Mouse (Mus musculus): ENCODE results near the gene Gm43951. TPM values are rescaled to one million over a fixed set of nuclear protein-coding genes. Genes with fewer than 3 reads are reported as not detected.
"Not testable (repeated sequence)": the region's sequence is repeated elsewhere in the genome, so short reads cannot be mapped to it uniquely, and the experiment has no call there.

Gm43951 gene
- polyA plus RNA-seq, 1 experiment = not detected

DNA sequence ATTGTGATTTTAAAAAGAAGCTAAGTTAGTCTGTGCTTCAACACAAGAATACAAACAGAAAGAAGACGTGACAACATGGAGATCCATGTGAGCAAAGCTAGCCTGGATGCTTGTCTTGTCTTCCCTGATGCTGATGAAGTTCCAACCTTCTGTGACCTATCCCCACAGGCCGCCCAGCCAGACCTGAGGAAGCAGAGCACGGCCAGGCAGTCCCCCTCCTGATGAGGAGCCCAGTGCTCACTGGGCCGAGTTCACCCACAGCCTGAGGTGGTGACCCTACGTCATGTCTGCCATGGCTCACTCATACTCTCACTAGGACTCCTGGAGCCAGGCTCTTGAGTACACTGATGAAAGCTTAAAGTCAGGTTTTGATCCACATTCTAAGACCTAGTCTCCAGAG lies 33.1 kb downstream of the Gm43951 start:
- Histone ChIP-seq H3K27ac (replicated peaks; ENCODE audit: low read depth, low read length) (no peak overlapping the region), H3K4me3 (ENCODE audit: insufficient read depth, low read depth, low read length) (no peak overlapping the region), H3K4me1 (ENCODE audit: control insufficient read depth, insufficient read depth, insufficient read length, low read length) (no peaks in the 10 kb centered on the region)

- H3K27ac ChIP-seq (replicated peaks; ENCODE audit: low read depth, low read length); H3K4me1 ChIP-seq (ENCODE audit: control insufficient read depth, insufficient read depth, insufficient read length, low read length); H3K4me3 ChIP-seq (ENCODE audit: insufficient read depth, low read depth, low read length): not testable (repeated sequence)
These were observed 34.7 kb downstream of the Gm43951 start for GRCm38 (mm10) chr11:72171906-72172305.

- no peaks in the 10 kb centered on the region for H3K4me1 ChIP-seq (ENCODE audit: control insufficient read depth, insufficient read depth, insufficient read length, low read length)
- no peak overlapping the region for H3K27ac ChIP-seq (replicated peaks; ENCODE audit: low read depth, low read length)
- no peak overlapping the region for H3K4me3 ChIP-seq (ENCODE audit: insufficient read depth, low read depth, low read length)
These were observed 36.8 kb downstream of the Gm43951 start for GRCm38 (mm10) chr11:72169871-72170270.

DNA sequence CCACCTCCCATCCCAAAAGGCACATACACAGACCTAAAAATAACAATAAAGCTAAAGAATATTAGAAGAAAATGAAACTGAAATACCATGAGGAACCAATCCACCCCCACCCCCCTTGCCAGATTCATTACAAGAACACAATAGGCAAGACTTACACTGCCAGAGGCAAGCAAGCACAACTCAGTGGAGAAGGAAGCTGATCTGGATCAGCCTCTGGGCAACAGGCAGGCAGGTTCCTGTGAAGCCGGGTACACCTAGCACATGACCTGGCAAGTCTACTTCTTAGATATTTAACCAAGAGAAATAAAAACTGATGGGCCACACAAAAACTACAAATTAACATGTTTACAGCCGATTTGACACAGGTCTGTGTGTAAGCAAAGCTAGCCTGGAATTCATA lies 43.4 kb downstream of the Gm43951 start:
- Histone ChIP-seq H3K4me1 (ENCODE audit: control insufficient read depth, insufficient read depth, insufficient read length, low read length) (no peaks in the 10 kb centered on the region), H3K27ac (replicated peaks; ENCODE audit: low read depth, low read length) (no peak overlapping the region), H3K4me3 (ENCODE audit: insufficient read depth, low read depth, low read length) (no peak overlapping the region)

GRCm38 (mm10) chr11:72156624-72157023 lies 50.0 kb downstream of the Gm43951 start:
- no peak overlapping the region for H3K27ac ChIP-seq (replicated peaks; ENCODE audit: low read depth, low read length)
- no peak overlapping the region for H3K4me3 ChIP-seq (ENCODE audit: insufficient read depth, low read depth, low read length)
- no peaks in the 10 kb centered on the region for H3K4me1 ChIP-seq (ENCODE audit: control insufficient read depth, insufficient read depth, insufficient read length, low read length)

DNA sequence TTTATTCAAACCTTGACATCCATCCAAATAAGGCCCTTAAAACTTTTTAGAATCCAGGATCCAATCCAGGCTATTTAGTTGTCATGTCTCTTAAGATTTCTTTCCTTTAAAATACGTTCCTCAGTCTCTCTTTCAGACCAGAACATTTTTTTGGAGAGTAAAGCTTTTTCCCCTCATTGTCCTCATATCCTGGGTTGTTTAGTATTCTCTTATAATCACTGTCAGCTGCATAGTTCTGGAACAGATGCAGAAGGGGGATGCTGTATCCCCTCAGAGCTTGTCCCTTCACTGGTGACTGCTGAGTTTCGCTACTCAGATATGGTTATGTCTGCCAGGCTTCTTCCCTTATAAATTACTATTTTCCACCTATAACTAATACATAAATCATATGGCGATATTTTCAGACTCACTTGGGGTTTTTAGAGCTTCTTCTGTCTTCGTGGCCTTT lies 50.6 kb downstream of the Gm43951 start:
- Histone ChIP-seq H3K27ac (replicated peaks; ENCODE audit: low read depth, low read length) (no peak overlapping the region), H3K4me1 (ENCODE audit: control insufficient read depth, insufficient read depth, insufficient read length, low read length) (no peaks in the 10 kb centered on the region), H3K4me3 (ENCODE audit: insufficient read depth, low read depth, low read length) (no peak overlapping the region)

GRCm38 (mm10) chr11:72155186-72155980 lies 51.3 kb downstream of the Gm43951 start:
- H3K4me3 ChIP-seq (ENCODE audit: insufficient read depth, low read depth, low read length) = no peak overlapping the region
- H3K4me1 ChIP-seq (ENCODE audit: control insufficient read depth, insufficient read depth, insufficient read length, low read length) = no peaks in the 10 kb centered on the region
- H3K27ac ChIP-seq (replicated peaks; ENCODE audit: low read depth, low read length) = no peak overlapping the region

Other genes with a start within 250 kb of the Gm43951 start
- not detected in 2 replicates for gene Aipl1, start 169.3 kb downstream of the Gm43951 start, polyA plus RNA-seq (2012; ENCODE audit: insufficient read depth, insufficient read length, missing spikeins)
- not detected in 2 replicates for gene Pimreg, start 164.8 kb downstream of the Gm43951 start, polyA plus RNA-seq (2012; ENCODE audit: insufficient read depth, insufficient read length, missing spikeins)
- gene Pitpnm3, start 71.1 kb downstream of the Gm43951 start, polyA plus RNA-seq (2012; ENCODE audit: insufficient read depth, insufficient read length, missing spikeins) = 0.20 and 0.46 TPM in 2 replicates
- gene 4933427D14Rik, start 619 bp upstream of the Gm43951 start, polyA plus RNA-seq (2012; ENCODE audit: insufficient read depth, insufficient read length, missing spikeins) = 1.5 and 2.2 TPM in 2 replicates
- 114 and 144 TPM in 2 replicates for gene Txndc17, start 707 bp upstream of the Gm43951 start, polyA plus RNA-seq (2012; ENCODE audit: insufficient read depth, insufficient read length, missing spikeins)
- 16.0 and 16.1 TPM in 2 replicates for gene Med31, start 8.8 kb upstream of the Gm43951 start, polyA plus RNA-seq (2012; ENCODE audit: insufficient read depth, insufficient read length, missing spikeins)
- gene Slc13a5, start 60.4 kb upstream of the Gm43951 start, polyA plus RNA-seq (2012; ENCODE audit: insufficient read depth, insufficient read length, missing spikeins) = not detected in 2 replicates
- gene Xaf1, start 94.8 kb upstream of the Gm43951 start, polyA plus RNA-seq (2012; ENCODE audit: insufficient read depth, insufficient read length, missing spikeins) = 12.7 and 17.7 TPM in 2 replicates
- gene Fbxo39, start 107.6 kb upstream of the Gm43951 start, polyA plus RNA-seq (2012; ENCODE audit: insufficient read depth, insufficient read length, missing spikeins) = not detected in 2 replicates
- gene Tekt1, start 155.6 kb upstream of the Gm43951 start, polyA plus RNA-seq (2012; ENCODE audit: insufficient read depth, insufficient read length, missing spikeins) = not detected in 2 replicates
- 8.2 and 14.4 TPM in 2 replicates for gene Smtnl2, start 204.9 kb upstream of the Gm43951 start, polyA plus RNA-seq (2012; ENCODE audit: insufficient read depth, insufficient read length, missing spikeins)
- gene Ggt6, start 228.7 kb upstream of the Gm43951 start, polyA plus RNA-seq (2012; ENCODE audit: insufficient read depth, insufficient read length, missing spikeins) = 0.99 TPM in 1 of 2 replicates, not detected in the other
- 23.2 and 24.3 TPM in 2 replicates for gene Mybbp1a, start 234.5 kb upstream of the Gm43951 start, polyA plus RNA-seq (2012; ENCODE audit: insufficient read depth, insufficient read length, missing spikeins)